Mouse (Mus musculus) midbrain, embryonic 12.5 days (tissue): ENCODE data around the gene Tmem150c. TPM values are rescaled to one million over a fixed set of nuclear protein-coding genes. Genes with fewer than 3 reads are reported as not detected.

Source experiments
- ATAC-seq: fragments of 200-750 bp; cut with Nextera tagmentation; 2 replicates; pipeline ENCODE4 v1.8.0; 2017; ENCODE audit warnings: low read depth, moderate TSS enrichment, moderate library complexity; ENCODE audit not compliant: low FRiP score
- H3K27ac ChIP-seq: fragments of 300-500 bp; sonication (generic); replicated peaks from 2 replicates; pipeline ENCODE4 v1.5.1; 2016; ENCODE audit warnings: mild to moderate bottlenecking
- H3K27me3 ChIP-seq: fragments of 300-500 bp; sonication (generic); 2 replicates; pipeline ENCODE4 v1.6.1; 2016; ENCODE audit warnings: mild to moderate bottlenecking
- H3K36me3 ChIP-seq: fragments of 300-500 bp; sonication (generic); 2 replicates; pipeline ENCODE4 v1.6.1; 2016
- H3K4me1 ChIP-seq: fragments of 300-500 bp; sonication (generic); 2 replicates; pipeline ENCODE4 v1.6.1; 2016
- H3K4me2 ChIP-seq: fragments of 300-500 bp; sonication (generic); replicated peaks from 2 replicates; pipeline ENCODE4 v1.6.1; 2016; ENCODE audit warnings: mild to moderate bottlenecking, moderate library complexity
- H3K4me3 ChIP-seq: fragments of 300-500 bp; sonication (generic); 2 replicates; pipeline ENCODE4 v1.5.1; 2016; ENCODE audit warnings: mild to moderate bottlenecking
- H3K9ac ChIP-seq: fragments of 300-500 bp; sonication (generic); replicated peaks from 2 replicates; pipeline ENCODE4 v1.6.1; 2016; ENCODE audit warnings: mild to moderate bottlenecking, moderate library complexity
- H3K9me3 ChIP-seq: fragments of 300-500 bp; sonication (generic); 2 replicates; pipeline ENCODE4 v1.6.1; 2016; ENCODE audit warnings: mild to moderate bottlenecking
- WGBS: fragments of 180-500 bp; shearing (Covaris S2); methylation state at CpG from one replicate; pipeline ENCODE4 v1.1.7; 2016; 5-methylcytosine and 5-hydroxymethylcytosine counted together
- polyA plus RNA-seq: library from polyadenylated mRNA; unstranded; fragments of >200 nt; fragmentation: Nextera tagmentation; extraction: Ambion mirVana; gene quantifications from 2 replicates; pipeline ENCODE4 v1.2.1, GENCODE M21; 2016

Gene Tmem150c
- polyA plus RNA-seq, 1 experiment from 2014 or later = 6.7 TPM

GRCm38 (mm10) chr5:100044030-100044429 lies 115.6 kb downstream of the Tmem150c start:
- no peak for ATAC-seq
- 81% methylated on average over 4 of the region's 4 CpGs for WGBS
- Histone ChIP-seq H3K9ac (no peak overlapping the region), H3K4me3 (no peak overlapping the region), H3K36me3 (0 out of 2 replicates have a peak, but pooled peaks cover 4% of the 10 kb centered on the region), H3K27me3 (no peaks in the 10 kb centered on the region), H3K9me3 (no peaks in the 10 kb centered on the region), H3K4me2 (no peak overlapping the region), H3K4me1 (peaks cover 40% of the 10 kb centered on the region), H3K27ac (no peak overlapping the region)

GRCm38 (mm10) chr5:100043361-100043760 lies 116.2 kb downstream of the Tmem150c start:
- H3K4me1 ChIP-seq = peaks cover 33% of the 10 kb centered on the region
- ATAC-seq = no peak
- no peak overlapping the region for H3K4me3 ChIP-seq
- H3K36me3 ChIP-seq = 0 out of 2 replicates have a peak, but pooled peaks cover 4% of the 10 kb centered on the region
- no peaks in the 10 kb centered on the region for H3K9me3 ChIP-seq
- no peak overlapping the region for H3K4me2 ChIP-seq
- no peak overlapping the region for H3K9ac ChIP-seq
- no peaks in the 10 kb centered on the region for H3K27me3 ChIP-seq
- WGBS = 88% methylated on average over 5 of the region's 5 CpGs
- H3K27ac ChIP-seq = no peak overlapping the region

- H3K4me2 ChIP-seq = no peak overlapping the region
- 0 out of 2 replicates have a peak, but pooled peaks cover 4% of the 10 kb centered on the region for H3K36me3 ChIP-seq
- peaks cover 24% of the 10 kb centered on the region for H3K4me1 ChIP-seq
- no peak overlapping the region for H3K27ac ChIP-seq
- WGBS = 94% methylated on average over 8 of the region's 8 CpGs
- H3K9ac ChIP-seq = no peak overlapping the region
- no peak for ATAC-seq
- H3K4me3 ChIP-seq = no peak overlapping the region
- H3K9me3 ChIP-seq = no peaks in the 10 kb centered on the region
- H3K27me3 ChIP-seq = no peaks in the 10 kb centered on the region
Observed at GRCm38 (mm10) chr5:100042467-100042866, 117.1 kb downstream of the Tmem150c start.

GRCm38 (mm10) chr5:100041272-100041671 lies 118.3 kb downstream of the Tmem150c start:
- Histone ChIP-seq H3K27ac (no peak overlapping the region), H3K4me1 (peaks cover 23% of the 10 kb centered on the region), H3K9me3 (no peaks in the 10 kb centered on the region), H3K9ac (no peak overlapping the region), H3K4me3 (no peak overlapping the region), H3K27me3 (no peaks in the 10 kb centered on the region), H3K36me3 (peaks cover 14% of the 10 kb centered on the region; the same call in 1 of the 2 replicates), H3K4me2 (peak overlapping the region; percentile 81)
- no peak for ATAC-seq
- 70% methylated on average over 4 of the region's 4 CpGs for whole genome bisulfite sequencing

- Histone ChIP-seq H3K9ac (peak overlapping the region; percentile 100), H3K36me3 (peaks cover 17% of the 10 kb centered on the region; the same call in 1 of the 2 replicates), H3K4me3 (peak overlapping the region; percentile 96), H3K4me2 (peak overlapping the region; percentile 81), H3K27me3 (no peaks in the 10 kb centered on the region), H3K27ac (peak overlapping the region; percentile 99), H3K9me3 (no peaks in the 10 kb centered on the region), H3K4me1 (peaks cover 27% of the 10 kb centered on the region)
- 2% methylated on average over 19 of the region's 19 CpGs for WGBS
- ATAC-seq = no peak
Observed at GRCm38 (mm10) chr5:100040281-100040784, 119.3 kb downstream of the Tmem150c start.

GRCm38 (mm10) chr5:100039602-100040142 lies 119.9 kb downstream of the Tmem150c start, which contains the start of the genes Hnrnpdl and Enoph1:
Gene Hnrnpdl, minus strand, starts transcription at chr5:100039664.
Gene Enoph1, plus strand, starts transcription at chr5:100039985.
- H3K4me2 ChIP-seq = peak within 1 kb of the TSS; percentile 92
- H3K27me3 ChIP-seq = no peaks in the 10 kb centered on the region
- ATAC-seq = peak; percentile 88
- H3K9me3 ChIP-seq = no peaks in the 10 kb centered on the region
- WGBS = under 1% methylated on average over 49 of the region's 57 CpGs
- H3K36me3 ChIP-seq = peaks cover 22% of the 10 kb centered on the region
- peak within 1 kb of the TSS; percentile 100 for H3K9ac ChIP-seq
- H3K4me3 ChIP-seq = peak within 1 kb of the TSS; percentile 96
- H3K27ac ChIP-seq = peak within 1 kb of the TSS; percentile 99
- H3K4me1 ChIP-seq = peaks cover 30% of the 10 kb centered on the region

GRCm38 (mm10) chr5:100038714-100039601 lies 120.7 kb downstream of the Tmem150c start:
- Histone ChIP-seq H3K27me3 (no peaks in the 10 kb centered on the region), H3K9ac (peak overlapping the region; percentile 100), H3K4me3 (peak overlapping the region; percentile 96), H3K36me3 (peaks cover 29% of the 10 kb centered on the region), H3K9me3 (no peaks in the 10 kb centered on the region), H3K4me1 (peaks cover 36% of the 10 kb centered on the region), H3K4me2 (peak overlapping the region; percentile 92), H3K27ac (peak overlapping the region; percentile 99)
- ATAC-seq = peak; percentile 79
- WGBS = under 1% methylated on average over 102 of the region's 113 CpGs

- ATAC-seq = peak; percentile 32
Observed at GRCm38 (mm10) chr5:100037965-100038713, 121.5 kb downstream of the Tmem150c start.

GRCm38 (mm10) chr5:100036681-100037080 lies 122.9 kb downstream of the Tmem150c start:
- Histone ChIP-seq H3K9ac (peak overlapping the region; percentile 100; the same call in 1 of the 2 replicates), H3K4me3 (peak overlapping the region; percentile 96), H3K9me3 (no peaks in the 10 kb centered on the region), H3K36me3 (peaks cover 47% of the 10 kb centered on the region), H3K4me2 (peak overlapping the region; percentile 92), H3K4me1 (peaks cover 37% of the 10 kb centered on the region), H3K27me3 (no peaks in the 10 kb centered on the region), H3K27ac (no peak overlapping the region)
- no peak for ATAC-seq
- WGBS = 29% methylated on average over 7 of the region's 7 CpGs

More at GRCm38 (mm10) chr5:100037965-100038713, 121.5 kb downstream of the Tmem150c start:
- Histone ChIP-seq H3K27ac (peak overlapping the region; percentile 99), H3K9ac (peak overlapping the region; percentile 100), H3K27me3 (no peaks in the 10 kb centered on the region), H3K4me2 (peak overlapping the region; percentile 92), H3K36me3 (peaks cover 36% of the 10 kb centered on the region), H3K4me3 (peak overlapping the region; percentile 96), H3K9me3 (no peaks in the 10 kb centered on the region), H3K4me1 (peaks cover 37% of the 10 kb centered on the region)
- under 1% methylated on average over 43 of the region's 45 CpGs for WGBS

- ATAC-seq = no peak
- peak overlapping the region; percentile 96; the same call in 1 of the 2 replicates for H3K4me3 ChIP-seq
- peak overlapping the region; percentile 92 for H3K4me2 ChIP-seq
- H3K4me1 ChIP-seq = peaks cover 32% of the 10 kb centered on the region
- peaks cover 47% of the 10 kb centered on the region for H3K36me3 ChIP-seq
- H3K27me3 ChIP-seq = no peaks in the 10 kb centered on the region
- no peaks in the 10 kb centered on the region for H3K9me3 ChIP-seq
- WGBS = 60% methylated on average over 7 of the region's 7 CpGs
- no peak overlapping the region for H3K27ac ChIP-seq
- H3K9ac ChIP-seq = no peak overlapping the region
Observed at GRCm38 (mm10) chr5:100035950-100036349, 123.7 kb downstream of the Tmem150c start.

- Histone ChIP-seq H3K27ac (no peak overlapping the region), H3K9ac (no peak overlapping the region), H3K36me3 (peaks cover 47% of the 10 kb centered on the region), H3K27me3 (no peaks in the 10 kb centered on the region), H3K4me3 (no peak overlapping the region), H3K4me2 (no peak overlapping the region), H3K9me3 (no peaks in the 10 kb centered on the region), H3K4me1 (peaks cover 33% of the 10 kb centered on the region)
- ATAC-seq = no peak
- WGBS = 82% methylated on average over 3 of the region's 3 CpGs
Observed at GRCm38 (mm10) chr5:100032646-100033045, 127.0 kb downstream of the Tmem150c start.
